Mouse (Mus musculus) C2C12 (cell line): ENCODE results near the gene Trp73. TPM values are rescaled to one million over a fixed set of nuclear protein-coding genes. Genes with fewer than 3 reads are reported as not detected.

Experiments used
- H3K27me3 ChIP-seq: one replicate; pipeline ENCODE4 v1.6.1; 2011; ENCODE audit not compliant: control insufficient read depth, insufficient read depth, insufficient read length
- H3K36me3 ChIP-seq: one replicate; pipeline ENCODE4 v1.6.1; 2011; ENCODE audit not compliant: control insufficient read depth, insufficient read depth
- H3K4me3 ChIP-seq: one replicate; pipeline ENCODE4 v1.5.1; 2011; ENCODE audit warnings: mild to moderate bottlenecking, control low read depth; ENCODE audit not compliant: poor library complexity, insufficient read depth, severe bottlenecking
- H3K79me2 ChIP-seq: one replicate; pipeline ENCODE4 v1.6.1; 2011; ENCODE audit not compliant: control insufficient read depth, insufficient read depth
- H3K79me3 ChIP-seq: one replicate; pipeline ENCODE4 v1.6.1; 2011; ENCODE audit warnings: low read depth, control low read depth
- H3ac ChIP-seq: one replicate; pipeline ENCODE3; 2011; ENCODE audit warnings: low read depth; ENCODE audit not compliant: control insufficient read depth, insufficient read length
- CEBPB ChIP-seq: IDR thresholded peaks from one replicate; pipeline ENCODE4 v1.6.1; 2011; ENCODE audit warnings: low read depth, mild to moderate bottlenecking, control low read depth, moderate library complexity
- CTCF ChIP-seq: IDR thresholded peaks from one replicate; pipeline ENCODE4 v1.5.1; 2011; ENCODE audit not compliant: control insufficient read depth, insufficient read depth, insufficient read length
- FOSL1 ChIP-seq: IDR thresholded peaks from one replicate; pipeline ENCODE4 v1.8.0; 2011; ENCODE audit warnings: mild to moderate bottlenecking, low read length; ENCODE audit not compliant: poor library complexity, insufficient read depth, severe bottlenecking
- MAX ChIP-seq: IDR thresholded peaks from one replicate; pipeline ENCODE4 v1.6.1; 2011; ENCODE audit warnings: mild to moderate bottlenecking, control low read depth
- MYOD1 ChIP-seq: IDR thresholded peaks from one replicate; pipeline ENCODE4 v1.6.1; 2011; ENCODE audit warnings: low read depth; ENCODE audit not compliant: control insufficient read depth, insufficient read length
- MYOG ChIP-seq: IDR thresholded peaks from one replicate; pipeline ENCODE4 v1.6.1; 2011; ENCODE audit not compliant: control insufficient read depth, insufficient read length; ENCODE audit errors: extremely low read depth
- USF1 ChIP-seq: IDR thresholded peaks from one replicate; pipeline ENCODE4 v1.6.1; 2011; ENCODE audit warnings: low read depth, mild to moderate bottlenecking, control low read depth, moderate library complexity
- polyA plus RNA-seq: library from polyadenylated mRNA; unstranded; fragments of >200 nt; fragmentation: generic; extraction: Trizol; gene quantifications from one replicate; pipeline ENCODE4 v1.2.1, GENCODE M21; 2012; ENCODE audit warnings: missing spikeins

Gene Trp73
- polyA plus RNA-seq, 1 experiment = 0.01 TPM

DNA sequence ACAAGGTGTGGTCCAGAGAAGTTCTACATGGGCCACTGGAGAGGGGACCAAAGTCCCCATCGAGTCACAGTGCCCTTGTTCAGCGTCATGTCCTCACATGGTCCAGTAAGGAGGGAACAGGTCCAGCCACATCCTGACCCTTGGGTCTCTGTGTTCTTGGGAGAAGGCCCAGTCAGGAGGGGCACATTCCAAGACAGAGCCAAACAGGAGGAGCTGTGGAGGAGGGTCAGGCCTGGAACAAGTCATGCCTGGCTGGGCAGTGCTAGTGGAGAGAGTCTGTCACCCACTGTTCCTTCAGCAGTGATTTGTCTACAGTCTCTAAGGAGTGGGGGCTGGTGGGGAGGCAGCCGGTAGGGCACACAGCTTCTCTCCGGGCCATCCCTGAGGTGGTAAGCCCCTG, 117.6 kb downstream of the Trp73 start:
- Histone ChIP-seq H3K27me3 (peaks cover 5% of the 10 kb centered on the region), H3K36me3 (peaks cover 33% of the 10 kb centered on the region), H3K79me3 (no peaks in the 10 kb centered on the region), H3K79me2 (no peaks in the 10 kb centered on the region), H3ac (no peak overlapping the region), H3K4me3 (no peak overlapping the region)
- no peak for TF ChIP-seq MAX
- TF ChIP-seq MYOD1 = no peak
- TF ChIP-seq CTCF = no peak
- TF ChIP-seq FOSL1 = no peak
- no peak for TF ChIP-seq USF1
- no peak for TF ChIP-seq MYOG
- no peak for TF ChIP-seq CEBPB

GRCm38 (mm10) chr4:154021432-154021831, 118.6 kb downstream of the Trp73 start:
- Histone ChIP-seq H3ac (no peak overlapping the region), H3K27me3 (no peaks in the 10 kb centered on the region), H3K79me2 (peaks cover under 1% of the 10 kb centered on the region), H3K4me3 (no peak overlapping the region), H3K79me3 (no peaks in the 10 kb centered on the region), H3K36me3 (peaks cover 43% of the 10 kb centered on the region)
- TF ChIP-seq CEBPB (no peak), CTCF (no peak), MYOG (no peak), USF1 (no peak), FOSL1 (no peak), MYOD1 (no peak), MAX (no peak)

GRCm38 (mm10) chr4:154019571-154019970, 120.4 kb downstream of the Trp73 start:
- H3ac ChIP-seq = no peak overlapping the region
- H3K36me3 ChIP-seq = peaks cover 54% of the 10 kb centered on the region
- peaks cover 19% of the 10 kb centered on the region for H3K79me2 ChIP-seq
- TF ChIP-seq USF1 = no peak
- peak; percentile 46 for TF ChIP-seq CTCF
- H3K4me3 ChIP-seq = no peak overlapping the region
- H3K79me3 ChIP-seq = peaks cover 10% of the 10 kb centered on the region
- no peaks in the 10 kb centered on the region for H3K27me3 ChIP-seq

DNA sequence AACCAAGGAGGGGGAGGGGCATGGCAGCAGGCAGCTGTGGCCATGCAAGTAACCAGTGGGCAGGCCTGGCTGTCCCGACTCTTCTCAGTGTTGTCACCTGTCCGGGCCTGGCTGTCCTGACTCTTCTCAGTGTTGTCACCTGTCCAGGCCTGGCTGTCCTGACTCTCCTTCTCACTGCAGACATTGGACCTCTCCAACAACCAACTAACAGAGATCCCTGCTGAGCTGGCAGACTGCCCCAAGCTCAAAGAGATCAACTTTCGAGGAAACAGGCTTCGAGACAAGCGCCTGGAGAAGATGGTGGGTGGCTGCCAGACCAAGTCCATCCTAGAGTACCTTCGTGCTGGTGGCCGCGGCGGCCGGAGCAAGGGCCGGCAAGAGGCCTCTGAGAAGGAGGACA, 124.5 kb downstream of the Trp73 start:
- Histone ChIP-seq H3ac (no peak overlapping the region), H3K4me3 (no peak overlapping the region), H3K79me2 (peaks cover 49% of the 10 kb centered on the region), H3K79me3 (peaks cover 35% of the 10 kb centered on the region), H3K36me3 (peaks cover 48% of the 10 kb centered on the region), H3K27me3 (no peaks in the 10 kb centered on the region)
- TF ChIP-seq FOSL1 (no peak), CTCF (no peak), MYOD1 (no peak), CEBPB (no peak), MYOG (no peak), MAX (no peak), USF1 (no peak)

- TF ChIP-seq MAX = no peak
- no peak for TF ChIP-seq FOSL1
- TF ChIP-seq USF1 = no peak
- TF ChIP-seq MYOG = no peak
- no peak for TF ChIP-seq CEBPB
- TF ChIP-seq MYOD1 = no peak
- no peak for TF ChIP-seq CTCF
- Histone ChIP-seq H3K79me2 (peaks cover 49% of the 10 kb centered on the region), H3ac (peak overlapping the region; percentile 97), H3K36me3 (peaks cover 26% of the 10 kb centered on the region), H3K4me3 (peak overlapping the region; percentile 95), H3K79me3 (peaks cover 35% of the 10 kb centered on the region), H3K27me3 (no peaks in the 10 kb centered on the region)
Observed at GRCm38 (mm10) chr4:154012132-154012882, 127.7 kb downstream of the Trp73 start.

DNA sequence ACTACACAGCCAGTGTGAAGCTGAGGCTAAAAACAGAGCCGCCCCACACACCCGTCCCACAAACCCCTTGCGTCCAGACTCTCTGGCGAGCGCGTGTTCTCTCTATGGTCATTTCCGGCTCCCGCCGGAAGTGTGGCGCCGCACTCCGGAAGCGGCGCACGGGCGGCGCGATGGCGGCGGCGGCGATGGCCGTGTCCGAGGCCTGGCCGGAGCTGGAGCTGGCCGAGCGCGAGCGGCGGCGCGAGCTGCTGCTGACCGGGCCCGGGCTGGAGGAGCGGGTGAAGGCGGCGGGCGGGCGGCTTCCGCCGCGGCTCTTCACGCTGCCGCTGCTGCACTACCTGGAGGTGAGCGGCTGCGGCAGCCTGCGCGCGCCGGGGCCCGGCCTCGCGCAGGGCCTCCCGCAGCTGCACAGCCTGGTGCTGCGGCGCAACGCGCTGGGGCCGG, 128.3 kb downstream of the Trp73 start, which contains the start of gene Lrrc47:
Gene Lrrc47, plus strand, starts transcription at position 86 of the 444 bp plus-strand sequence.
- no peaks in the 10 kb centered on the region for H3K27me3 ChIP-seq
- H3K79me2 ChIP-seq = peaks cover 49% of the 10 kb centered on the region
- TF ChIP-seq CTCF (no peak), MYOG (no peak), MAX (peak; percentile 80)
- peak within 1 kb of the TSS; percentile 95 for H3K4me3 ChIP-seq
- peaks cover 35% of the 10 kb centered on the region for H3K79me3 ChIP-seq
- peak within 1 kb of the TSS; percentile 97 for H3ac ChIP-seq
- H3K36me3 ChIP-seq = peaks cover 19% of the 10 kb centered on the region
